Mouse (Mus musculus) midbrain, postnatal 0 days (tissue): Measurements from ENCODE around the gene Gm20422. TPM values are rescaled to one million over a fixed set of nuclear protein-coding genes. Genes with fewer than 3 reads are reported as not detected.
"Not testable (repeated sequence)": the region's sequence is repeated elsewhere in the genome, so short reads cannot be mapped to it uniquely, and the experiment has no call there.

Experiments used
- ATAC-seq: fragments of 200-750 bp; cut with Nextera tagmentation; 2 replicates; pipeline ENCODE4 v1.8.0; 2017; ENCODE audit warnings: moderate number of reproducible peaks, mild to moderate bottlenecking, moderate TSS enrichment, moderate library complexity; ENCODE audit not compliant: low FRiP score
- DNase-seq: peaks from one replicate; pipeline ENCODE4 v3.0.0-alpha.2; 2015; ENCODE audit warnings: low spot score
- H3K27ac ChIP-seq: fragments of 300-500 bp; sonication (generic); 2 replicates; pipeline ENCODE4 v1.5.1; 2014; ENCODE audit warnings: low read depth, mild to moderate bottlenecking, low read length, mixed read lengths
- H3K27me3 ChIP-seq: fragments of 300-500 bp; sonication (generic); 2 replicates; pipeline ENCODE4 v1.6.1; 2014; ENCODE audit warnings: low read length, control low read depth, mixed read lengths; ENCODE audit not compliant: insufficient read depth
- H3K36me3 ChIP-seq: fragments of 300-500 bp; sonication (generic); 2 replicates; pipeline ENCODE4 v1.6.1; 2014; ENCODE audit warnings: low read length, control low read depth, mixed read lengths; ENCODE audit not compliant: insufficient read depth
- H3K4me1 ChIP-seq: fragments of 300-500 bp; sonication (generic); 2 replicates; pipeline ENCODE4 v1.6.1; 2014; ENCODE audit warnings: mild to moderate bottlenecking, control low read depth, antibody characterized with exemption, low read length, mixed read lengths; ENCODE audit not compliant: insufficient read depth
- H3K4me2 ChIP-seq: fragments of 300-500 bp; sonication (generic); 2 replicates; pipeline ENCODE4 v1.6.1; 2014; ENCODE audit warnings: low read depth, mild to moderate bottlenecking, low read length, mixed read lengths; ENCODE audit not compliant: poor library complexity, severe bottlenecking
- H3K4me3 ChIP-seq: fragments of 300-500 bp; sonication (generic); 2 replicates; pipeline ENCODE4 v1.5.1; 2014; ENCODE audit warnings: low read depth, mild to moderate bottlenecking, low read length, moderate library complexity
- H3K9ac ChIP-seq: fragments of 300-500 bp; sonication (generic); replicated peaks from 2 replicates; pipeline ENCODE4 v1.6.1; 2014; ENCODE audit warnings: mild to moderate bottlenecking, low read length, moderate library complexity, mixed read lengths; ENCODE audit not compliant: poor library complexity, severe bottlenecking
- H3K9me3 ChIP-seq: fragments of 300-500 bp; sonication (generic); 2 replicates; pipeline ENCODE4 v1.6.1; 2016; ENCODE audit warnings: low read length, control low read depth
- CTCF ChIP-seq: IDR thresholded peaks from 2 replicates; pipeline ENCODE4 v1.5.1; 2016; ENCODE audit warnings: antibody characterized with exemption, mild to moderate bottlenecking
- WGBS: fragments of 180-500 bp; shearing (Covaris S2); extraction: QIAGEN DNeasy Blood & Tissue Kit; methylation state at CpG from one replicate; pipeline ENCODE4 v1.1.7; 2014; 5-methylcytosine and 5-hydroxymethylcytosine counted together
- polyA plus RNA-seq: library from polyadenylated mRNA; unstranded; fragments of >200 nt; fragmentation: Nextera tagmentation; extraction: Ambion mirVana; gene quantifications from 2 replicates; pipeline ENCODE4 v1.2.1, GENCODE M21; 2015
- total RNA-seq: library from RNA; depleted of rRNA; stranded (reverse); fragments of >200 nt; gene quantifications from 2 replicates; pipeline ENCODE4 v1.2.3, GENCODE M21; 2014; rRNA removed

Gm20422 gene
- total and polyA plus RNA-seq, 2 experiments from 2014 or later = 2.4 TPM; not detected in 1

DNA sequence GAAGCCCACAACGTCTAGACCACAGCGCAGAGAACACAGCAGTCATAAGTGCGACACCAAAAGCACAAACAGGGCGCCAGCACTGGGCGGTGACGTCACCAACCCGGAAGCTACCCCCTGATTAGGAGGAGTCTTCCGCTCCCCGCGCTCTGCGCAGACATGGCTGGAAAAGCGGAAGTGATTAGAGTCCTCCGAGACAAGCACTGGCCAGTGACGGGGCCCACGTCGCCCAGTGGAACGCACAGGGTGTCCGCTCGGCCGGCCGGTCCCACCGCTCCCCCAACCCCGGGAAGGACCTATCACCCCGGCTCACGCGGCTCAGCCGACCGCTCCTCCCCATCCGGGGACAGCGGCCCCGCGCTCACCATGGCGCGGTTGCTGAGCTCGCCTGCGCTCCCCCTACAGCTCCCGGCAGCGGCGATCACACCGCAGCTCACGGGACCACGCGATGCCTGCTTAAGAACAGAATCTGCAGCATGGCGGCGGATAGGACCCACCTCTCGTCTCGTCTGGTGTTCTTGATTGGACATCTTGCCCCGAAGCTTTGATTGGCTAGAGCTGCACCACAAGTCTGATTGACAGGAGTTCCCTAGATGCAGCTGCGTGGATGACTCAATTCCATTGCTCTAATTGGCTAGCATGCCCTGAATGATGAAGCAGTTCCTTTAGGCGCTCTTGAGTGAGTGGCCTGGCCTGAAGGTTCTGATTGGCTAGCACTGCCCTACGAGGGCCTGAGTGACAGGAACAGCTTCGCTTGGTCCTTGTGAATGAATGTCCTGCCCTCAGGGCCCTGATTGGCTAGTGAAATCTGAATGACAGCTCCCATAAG, 58.1 kb downstream of the Gm20422 start:
- peak overlapping the region; percentile 95 for H3K27ac ChIP-seq
- H3K36me3 ChIP-seq = no peaks in the 10 kb centered on the region
- peak; percentile 99 for ATAC-seq
- peak; percentile 100 for DNase-seq
- no peaks in the 10 kb centered on the region for H3K27me3 ChIP-seq
- WGBS = under 1% methylated on average over 52 of the region's 52 CpGs
- peak overlapping the region; percentile 74 for H3K9ac ChIP-seq
- peak overlapping the region; percentile 56 for H3K4me3 ChIP-seq
- peaks cover 9% of the 10 kb centered on the region for H3K4me1 ChIP-seq
- no peak; the same call in 1 of the 2 replicates for TF ChIP-seq CTCF
- peak overlapping the region; percentile 48 for H3K4me2 ChIP-seq
- no peaks in the 10 kb centered on the region for H3K9me3 ChIP-seq

DNA sequence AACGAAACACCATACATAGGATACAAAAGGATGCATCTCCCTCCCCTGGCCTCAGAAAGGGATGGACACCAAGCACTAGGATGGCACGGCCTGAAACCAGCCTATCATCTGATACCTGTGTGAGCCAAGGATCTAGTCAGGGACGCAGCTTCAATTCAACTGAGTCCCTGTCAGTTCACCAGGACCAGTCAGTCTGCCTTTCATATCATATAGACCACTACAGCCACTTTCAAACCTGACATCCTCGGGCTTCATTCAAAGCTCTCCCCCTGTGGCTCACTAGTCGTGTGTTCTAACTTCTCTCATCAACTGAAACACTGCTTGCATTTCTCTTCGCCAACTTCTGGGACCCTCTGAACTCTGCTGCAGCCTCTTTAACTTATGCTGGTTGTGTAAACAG, 59.3 kb downstream of the Gm20422 start:
- Histone ChIP-seq H3K4me3 (peak overlapping the region; percentile 56), H3K4me2 (peak overlapping the region; percentile 37), H3K27ac (no peak overlapping the region), H3K27me3 (no peaks in the 10 kb centered on the region), H3K9me3 (no peaks in the 10 kb centered on the region), H3K9ac (0 out of 2 replicates have a peak overlapping the region, but pooled peaks have one; percentile 74), H3K36me3 (peaks cover 2% of the 10 kb centered on the region; the same call in 1 of the 2 replicates), H3K4me1 (peaks cover 9% of the 10 kb centered on the region)
- ATAC-seq (no peak), DNase-seq (no peak)
- WGBS = 78% methylated on average over 6 of the region's 6 CpGs
- no peak for TF ChIP-seq CTCF

DNA sequence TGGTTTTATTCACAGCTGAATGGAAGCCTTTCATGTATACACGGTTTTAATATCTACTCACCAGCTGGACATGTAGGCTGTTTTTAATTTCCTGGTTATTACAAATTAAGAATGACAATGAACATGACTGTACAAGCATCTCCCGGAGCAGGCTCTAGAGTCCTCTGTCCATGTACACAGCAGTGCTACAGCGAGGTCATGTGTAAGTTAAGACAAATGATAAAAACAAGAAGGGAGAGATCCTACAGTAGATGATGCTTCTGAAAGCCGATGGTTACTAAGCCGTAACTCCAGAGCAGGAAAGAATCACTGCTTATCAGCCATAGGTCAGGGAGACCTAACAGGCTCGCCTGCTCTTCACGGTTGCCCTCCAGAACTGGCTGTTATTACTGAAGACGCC, 61.2 kb downstream of the Gm20422 start:
- no peaks in the 10 kb centered on the region for H3K9me3 ChIP-seq
- no peak overlapping the region for H3K4me2 ChIP-seq
- no peak for TF ChIP-seq CTCF
- H3K9ac ChIP-seq = no peak overlapping the region
- H3K4me3 ChIP-seq = no peak overlapping the region
- no peak for DNase-seq
- no peak for ATAC-seq
- no peak overlapping the region for H3K27ac ChIP-seq
- 92% methylated on average over 8 of the region's 8 CpGs for WGBS
- peaks cover 9% of the 10 kb centered on the region for H3K4me1 ChIP-seq
- peaks cover 18% of the 10 kb centered on the region for H3K36me3 ChIP-seq
- H3K27me3 ChIP-seq = no peaks in the 10 kb centered on the region

DNA sequence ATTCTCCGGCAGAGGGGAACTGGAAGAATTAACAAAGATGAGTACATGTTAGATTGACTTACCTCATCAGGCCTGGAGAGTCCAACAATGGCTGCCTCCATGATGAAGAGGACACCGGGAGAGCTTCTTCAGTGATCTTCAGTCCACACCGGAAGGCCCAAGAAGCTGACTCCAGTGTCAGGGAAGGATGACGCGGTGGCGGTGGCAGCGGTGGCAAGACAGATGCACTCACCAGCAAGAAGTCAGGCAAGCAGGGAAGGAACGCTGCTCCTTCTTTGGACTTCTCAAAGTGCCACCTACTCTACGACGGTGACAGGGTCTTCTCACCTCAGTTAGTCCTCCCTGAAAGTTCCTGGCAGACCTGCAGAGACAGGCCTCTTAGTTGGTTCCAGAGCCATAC, 64.1 kb downstream of the Gm20422 start, which contains the start of gene Zfp869:
Gene Zfp869, minus strand, starts transcription at position 101 of the 400 bp plus-strand sequence.
- H3K9me3 ChIP-seq, ATAC-seq, DNase-seq, H3K27ac ChIP-seq, H3K9ac ChIP-seq, H3K4me2 ChIP-seq, H3K27me3 ChIP-seq, H3K4me1 ChIP-seq, H3K4me3 ChIP-seq: not testable (repeated sequence)
- peaks cover 47% of the 10 kb centered on the region for H3K36me3 ChIP-seq
- WGBS = 97% methylated on average over 8 of the region's 10 CpGs

DNA sequence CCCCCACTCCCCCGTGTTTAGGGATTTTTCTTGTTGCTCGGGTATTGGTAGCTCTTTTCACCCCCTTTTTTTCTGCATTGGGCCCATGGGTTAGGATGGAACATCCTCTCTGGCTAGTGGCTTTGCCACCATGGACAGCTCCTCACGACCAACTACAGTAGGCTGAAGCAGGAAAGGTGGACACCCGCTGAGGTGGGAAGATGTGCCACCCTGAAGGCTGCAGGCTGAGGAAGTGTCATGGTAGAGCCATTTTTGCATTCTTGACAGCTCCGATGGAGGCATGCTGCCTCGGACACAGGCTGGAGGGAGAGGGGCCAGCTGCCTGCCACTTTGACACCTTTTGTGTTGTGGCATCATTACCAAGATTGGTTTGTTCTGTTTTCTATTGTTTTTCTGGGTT, 72.9 kb downstream of the Gm20422 start:
- no peak overlapping the region for H3K4me3 ChIP-seq
- no peak overlapping the region for H3K4me2 ChIP-seq
- H3K27me3 ChIP-seq = no peaks in the 10 kb centered on the region
- H3K36me3 ChIP-seq = peaks cover 27% of the 10 kb centered on the region
- no peak overlapping the region for H3K9ac ChIP-seq
- DNase-seq = no peak
- H3K27ac ChIP-seq = no peak overlapping the region
- TF ChIP-seq CTCF = no peak
- ATAC-seq = no peak
- H3K4me1 ChIP-seq = no peaks in the 10 kb centered on the region
- H3K9me3 ChIP-seq = no peaks in the 10 kb centered on the region
- WGBS = 83% methylated on average over 6 of the region's 6 CpGs

Other genes with a start within 250 kb of the Gm20422 start
- gene Zfp868, start 149.3 kb downstream of the Gm20422 start, total RNA-seq = 22.4 and 29.3 TPM in 2 replicates
- 21.5 and 26.0 TPM in 2 replicates for gene Zfp868, start 149.3 kb downstream of the Gm20422 start, polyA plus RNA-seq
- 3.6 and 5.9 TPM in 2 replicates for gene Zfp964, start 120.4 kb downstream of the Gm20422 start, total RNA-seq
- 0.99 and 1.2 TPM in 2 replicates for gene Zfp964, start 120.4 kb downstream of the Gm20422 start, polyA plus RNA-seq
- 14.6 and 17.5 TPM in 2 replicates for gene Zfp869, start 64.2 kb downstream of the Gm20422 start, total RNA-seq
- 14.4 and 15.5 TPM in 2 replicates for gene Zfp869, start 64.2 kb downstream of the Gm20422 start, polyA plus RNA-seq
- 3.3 and 5.3 TPM in 2 replicates for gene Zfp963, start 24.9 kb downstream of the Gm20422 start, total RNA-seq
- gene Zfp963, start 24.9 kb downstream of the Gm20422 start, polyA plus RNA-seq = 5.0 and 5.5 TPM in 2 replicates
- gene Atp13a1, start 16.3 kb upstream of the Gm20422 start, total RNA-seq = 77.7 and 92.7 TPM in 2 replicates
- 44.6 and 46.4 TPM in 2 replicates for gene Atp13a1, start 16.3 kb upstream of the Gm20422 start, polyA plus RNA-seq
- 44.7 and 53.4 TPM in 2 replicates for gene Zfp866, start 16.3 kb upstream of the Gm20422 start, total RNA-seq
- gene Zfp866, start 16.3 kb upstream of the Gm20422 start, polyA plus RNA-seq = 19.2 and 20.0 TPM in 2 replicates
- 53.9 and 71.2 TPM in 2 replicates for gene Gmip, start 33.8 kb upstream of the Gm20422 start, total RNA-seq
- gene Gmip, start 33.8 kb upstream of the Gm20422 start, polyA plus RNA-seq = 33.7 and 37.6 TPM in 2 replicates
- 5.4 and 7.7 TPM in 2 replicates for gene Lpar2, start 47.5 kb upstream of the Gm20422 start, total RNA-seq
- 0.44 and 0.63 TPM in 2 replicates for gene Lpar2, start 47.5 kb upstream of the Gm20422 start, polyA plus RNA-seq
- gene Pbx4, start 57.6 kb upstream of the Gm20422 start, total RNA-seq = 35.7 and 43.9 TPM in 2 replicates
- 91.0 and 98.8 TPM in 2 replicates for gene Pbx4, start 57.6 kb upstream of the Gm20422 start, polyA plus RNA-seq
- 12.0 and 14.9 TPM in 2 replicates for gene Cilp2, start 112.8 kb upstream of the Gm20422 start, total RNA-seq
- gene Cilp2, start 112.8 kb upstream of the Gm20422 start, polyA plus RNA-seq = 7.5 and 8.0 TPM in 2 replicates
- not detected in 2 replicates for gene Tssk6, start 127.3 kb upstream of the Gm20422 start, total RNA-seq
- 4.4 and 4.6 TPM in 2 replicates for gene Tssk6, start 127.3 kb upstream of the Gm20422 start, polyA plus RNA-seq
- 55.6 and 86.8 TPM in 2 replicates for gene Ndufa13, start 127.7 kb upstream of the Gm20422 start, total RNA-seq
- gene Ndufa13, start 127.7 kb upstream of the Gm20422 start, polyA plus RNA-seq = 239 and 243 TPM in 2 replicates
- gene Yjefn3, start 127.8 kb upstream of the Gm20422 start, total RNA-seq = 7.6 and 8.0 TPM in 2 replicates
- gene Yjefn3, start 127.8 kb upstream of the Gm20422 start, polyA plus RNA-seq = 13.4 and 15.4 TPM in 2 replicates
- 24.4 and 30.1 TPM in 2 replicates for gene Gatad2a, start 221.5 kb upstream of the Gm20422 start, total RNA-seq
- 17.2 and 19.3 TPM in 2 replicates for gene Gatad2a, start 221.5 kb upstream of the Gm20422 start, polyA plus RNA-seq